24 mouse cellular contexts compared by ENCODE assay signal in the genomic region with DNA sequence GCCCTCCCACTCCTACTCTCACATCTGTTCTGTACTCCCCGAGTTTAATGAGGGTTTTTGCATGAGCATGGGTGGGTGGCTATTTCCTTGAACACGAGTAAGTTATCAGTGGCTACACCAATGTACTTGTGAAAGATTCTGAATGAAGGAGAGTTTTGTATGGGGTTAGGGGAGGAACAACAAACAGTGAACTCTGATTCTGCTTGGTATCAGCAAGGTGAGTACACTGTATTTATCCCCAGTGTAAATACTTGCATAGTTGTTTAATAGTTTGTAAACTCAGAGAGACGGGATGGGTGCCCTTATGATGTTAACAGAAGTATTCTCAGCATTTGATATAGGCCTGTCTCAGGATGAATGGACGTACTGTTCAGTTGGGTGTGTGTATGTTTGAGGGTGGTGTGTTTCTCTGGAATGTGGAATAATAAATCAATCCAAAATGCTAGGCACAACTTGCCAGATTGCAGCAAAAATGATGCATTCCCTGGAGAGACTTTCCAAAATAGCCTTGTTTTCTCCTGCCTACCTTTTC. TPM values are rescaled to one million over a fixed set of nuclear protein-coding genes. Genes with fewer than 3 reads are reported as not detected.
A peak's percentile ranks its signal among the peaks of the same experiment; 100 is the strongest.
DNase-seq lines count a peak whose midpoint lies in the region; ATAC-seq and TF ChIP-seq lines count a peak whose summit lies in the region.
"Had no signal": no experiment of that assay in that cellular context is flagged by ENCODE, and none has a peak within 500 bp of the region (broad histone marks: within the 10 kb centered on the region; RNA-seq: fewer than 3 reads in every experiment).

No protein-coding gene starts in this region.

- no peak for ATAC-seq in liver, postnatal 0 days
- no peak for ATAC-seq in liver, embryonic 11.5 days (replicated peaks; ENCODE audit: low FRiP score)
- peak; percentile 76; the same call in 1 of the 2 replicates for ATAC-seq in stomach, embryonic 16.5 days (ENCODE audit: insufficient read depth, low FRiP score)
- ATAC-seq: forebrain, embryonic 14.5 days; forebrain, postnatal 0 days; hindbrain, embryonic 16.5 days; Patski had no signal

- no peaks in the 10 kb centered on the region for H3K4me1 ChIP-seq in liver, postnatal 0 days (ENCODE audit: insufficient read depth)
- no peaks in the 10 kb centered on the region for H3K4me1 ChIP-seq in liver, embryonic 11.5 days (replicated peaks; ENCODE audit: control insufficient read depth, insufficient read depth, low read length)
- H3K4me1 ChIP-seq in stomach, embryonic 16.5 days (ENCODE audit: control insufficient read depth, insufficient read depth, low read length), result no peaks in the 10 kb centered on the region
- H3K4me1 ChIP-seq: heart, embryonic 12.5 days; heart, embryonic 15.5 days; hindbrain, embryonic 10.5 days; hindbrain, embryonic 13.5 days had no signal

- TF ChIP-seq EP300 in liver, postnatal 0 days (IDR thresholded peaks at IDR 0.05; ENCODE audit: low read depth), result no peak

- 44% methylated on average over 4 of the region's 4 CpGs for WGBS in liver, postnatal 0 days (ENCODE audit: insufficient replicate concordance)
- WGBS in liver, embryonic 11.5 days, result 50% methylated on average over 4 of the region's 4 CpGs
- WGBS in stomach, embryonic 16.5 days, result 26% methylated on average over 4 of the region's 4 CpGs

- H3K27me3 ChIP-seq in liver, postnatal 0 days (ENCODE audit: insufficient read depth, low read length), result no peaks in the 10 kb centered on the region
- H3K27me3 ChIP-seq in liver, embryonic 11.5 days (replicated peaks; ENCODE audit: control insufficient read depth, insufficient read depth, low read length), result no peaks in the 10 kb centered on the region
- H3K27me3 ChIP-seq in stomach, embryonic 16.5 days (ENCODE audit: control insufficient read depth, insufficient read depth, low read length), result no peaks in the 10 kb centered on the region
- H3K27me3 ChIP-seq: heart, embryonic 12.5 days; heart, embryonic 15.5 days; hindbrain, embryonic 13.5 days; Patski had no signal

- H3K36me3 ChIP-seq in liver, postnatal 0 days (replicated peaks; ENCODE audit: insufficient read depth, low read length), result no peaks in the 10 kb centered on the region
- H3K36me3 ChIP-seq in liver, embryonic 11.5 days (ENCODE audit: control insufficient read depth, insufficient read depth, low read length), result no peaks in the 10 kb centered on the region
- no peaks in the 10 kb centered on the region for H3K36me3 ChIP-seq in stomach, embryonic 16.5 days (ENCODE audit: control insufficient read depth, insufficient read depth, low read length)
- H3K36me3 ChIP-seq: heart, embryonic 12.5 days; heart, embryonic 15.5 days; hindbrain, embryonic 10.5 days; hindbrain, embryonic 13.5 days had no signal

- DNase-seq in liver, postnatal 0 days, result no peak
- DNase-seq in liver, embryonic 11.5 days (ENCODE audit: low spot score), result no peak
- peak; percentile 20 for DNase-seq in fibroblast of lung, adult 2 months (ENCODE audit: low read depth)
- DNase-seq in right cerebral cortex, postnatal 25 days, result no peak
- no peak for DNase-seq in spleen, postnatal 14 days (ENCODE audit: low spot score in 2 of 2)
- DNase-seq: adrenal gland, postnatal 10 days; adrenal gland, postnatal 36 days; cerebellum, adult 18-20 months; cerebellum, adult 9-10 months; cerebellum, postnatal 14 days; forebrain, postnatal 0 days; gastrocnemius, adult 2 months; gastrocnemius, postnatal 14 days; heart, adult 18-20 months; heart, postnatal 10 days; heart, postnatal 36 days had no signal

- no peak overlapping the region for H3K9ac ChIP-seq in liver, postnatal 0 days (replicated peaks)
- no peak overlapping the region for H3K9ac ChIP-seq in liver, embryonic 11.5 days (ENCODE audit: low read depth, low read length)
- no peak overlapping the region for H3K9ac ChIP-seq in stomach, embryonic 16.5 days (ENCODE audit: low read length)
- H3K9ac ChIP-seq: forebrain, postnatal 0 days; heart, embryonic 12.5 days; heart, embryonic 15.5 days; hindbrain, embryonic 13.5 days had no signal

- peak overlapping the region; percentile 34 for H3K4me2 ChIP-seq in liver, postnatal 0 days (ENCODE audit: low read depth, low read length)
- no peak overlapping the region for H3K4me2 ChIP-seq in liver, embryonic 11.5 days
- H3K4me2 ChIP-seq in stomach, embryonic 16.5 days (ENCODE audit: low read depth, low read length), result no peak overlapping the region
- H3K4me2 ChIP-seq: heart, embryonic 12.5 days; heart, embryonic 15.5 days; hindbrain, embryonic 13.5 days had no signal

- no peaks in the 10 kb centered on the region for H3K9me3 ChIP-seq in liver, postnatal 0 days (ENCODE audit: low read length)
- no peaks in the 10 kb centered on the region for H3K9me3 ChIP-seq in liver, embryonic 11.5 days (ENCODE audit: control insufficient read depth, low read length)
- no peaks in the 10 kb centered on the region for H3K9me3 ChIP-seq in stomach, embryonic 16.5 days (replicated peaks; ENCODE audit: control insufficient read depth, low read length)
- H3K9me3 ChIP-seq: heart, embryonic 15.5 days; hindbrain, embryonic 10.5 days; hindbrain, embryonic 13.5 days had no signal

- no peak for TF ChIP-seq CTCF in liver, postnatal 0 days (IDR thresholded peaks at IDR 0.05; ENCODE audit: low read depth)

- H3K27ac ChIP-seq in liver, postnatal 0 days (ENCODE audit: low read depth), result no peak overlapping the region
- no peak overlapping the region for H3K27ac ChIP-seq in liver, embryonic 11.5 days (ENCODE audit: low read depth, low read length)
- peak overlapping the region; percentile 53; the same call in 1 of the 2 replicates for H3K27ac ChIP-seq in stomach, embryonic 16.5 days (ENCODE audit: low read length)
- H3K27ac ChIP-seq: gastrocnemius, adult 2 months; heart, embryonic 15.5 days; hindbrain, embryonic 10.5 days; hindbrain, embryonic 13.5 days had no signal

- no peak overlapping the region for H3K4me3 ChIP-seq in liver, postnatal 0 days (ENCODE audit: low read depth, low read length)
- no peak overlapping the region for H3K4me3 ChIP-seq in liver, embryonic 11.5 days (ENCODE audit: low read depth, low read length)
- no peak overlapping the region for H3K4me3 ChIP-seq in stomach, embryonic 16.5 days (replicated peaks; ENCODE audit: low read length)
- H3K4me3 ChIP-seq: gastrocnemius, adult 2 months; heart, embryonic 12.5 days; heart, embryonic 15.5 days; hindbrain, embryonic 10.5 days; hindbrain, embryonic 13.5 days had no signal

RNA-seq across cellular contexts. Expression of gene Acsm3, which starts 1.5 kb away (rescaled TPM):
- 21.7 and 23.3 TPM in 2 replicates for polyA plus RNA-seq in liver, postnatal 0 days (2015; fragmentation: Nextera tagmentation; extraction: Ambion mirVana)
- polyA plus RNA-seq in liver, embryonic 11.5 days (2014; fragmentation: Nextera tagmentation; extraction: Ambion mirVana), result 0.27 and 0.43 TPM in 2 replicates
- polyA plus RNA-seq in stomach, embryonic 16.5 days (2015; fragmentation: Nextera tagmentation; extraction: Ambion mirVana), result 13.3 and 18.5 TPM in 2 replicates
- polyA plus RNA-seq: forebrain, embryonic 14.5 days; forebrain, postnatal 0 days; hindbrain, embryonic 13.5 days; hindbrain, embryonic 16.5 days had no signal

RNA-seq across cellular contexts. Expression of gene Rexo5, which starts 31.6 kb away (rescaled TPM):
- 3.1 and 5.1 TPM in 2 replicates for polyA plus RNA-seq in liver, postnatal 0 days (2015; fragmentation: Nextera tagmentation; extraction: Ambion mirVana)
- polyA plus RNA-seq in liver, embryonic 11.5 days (2014; fragmentation: Nextera tagmentation; extraction: Ambion mirVana), result 16.3 and 19.2 TPM in 2 replicates
- 17.8 and 25.6 TPM in 2 replicates for polyA plus RNA-seq in stomach, embryonic 16.5 days (2015; fragmentation: Nextera tagmentation; extraction: Ambion mirVana)

RNA-seq across cellular contexts. Expression of gene Eri2, which starts 31.6 kb away (rescaled TPM):
- 5.2 and 6.5 TPM in 2 replicates for polyA plus RNA-seq in liver, postnatal 0 days (2015; fragmentation: Nextera tagmentation; extraction: Ambion mirVana)
- polyA plus RNA-seq in liver, embryonic 11.5 days (2014; fragmentation: Nextera tagmentation; extraction: Ambion mirVana), result 22.6 and 24.5 TPM in 2 replicates
- 19.5 and 20.3 TPM in 2 replicates for polyA plus RNA-seq in stomach, embryonic 16.5 days (2015; fragmentation: Nextera tagmentation; extraction: Ambion mirVana)

RNA-seq across cellular contexts. Expression of gene Thumpd1, which starts 41.6 kb away (rescaled TPM):
- polyA plus RNA-seq in liver, postnatal 0 days (2015; fragmentation: Nextera tagmentation; extraction: Ambion mirVana), result 18.2 and 19.3 TPM in 2 replicates
- 88.1 and 94.4 TPM in 2 replicates for polyA plus RNA-seq in liver, embryonic 11.5 days (2014; fragmentation: Nextera tagmentation; extraction: Ambion mirVana)
- polyA plus RNA-seq in stomach, embryonic 16.5 days (2015; fragmentation: Nextera tagmentation; extraction: Ambion mirVana), result 62.3 and 65.2 TPM in 2 replicates

Comparison
In these comparisons a context has a peak if more than half of its experiments do, and no peak if none do; other contexts are left out.
1. RNA of gene Acsm3, which starts 1.5 kb away (polyA plus RNA-seq): 21.7 to 23.3 TPM in liver, postnatal 0 days and 13.3 to 18.5 TPM in stomach, embryonic 16.5 days; 0.27 to 0.43 TPM in liver, embryonic 11.5 days; every median in the first group is over 10 times any median in the second.